Mouse (Mus musculus) CH12.LX (cell line): ENCODE data around the gene Smug1. TPM values are rescaled to one million over a fixed set of nuclear protein-coding genes. Genes with fewer than 3 reads are reported as not detected.

Experiments
- DNase-seq: peaks from one replicate; pipeline ENCODE4 v3.0.0-alpha.2; 2013; ENCODE audit errors: extremely low read depth
- H3K27ac ChIP-seq: 2 replicates; pipeline ENCODE4 v1.5.1; 2012; ENCODE audit warnings: low read depth, mild to moderate bottlenecking, control low read depth, moderate library complexity; ENCODE audit not compliant: insufficient read depth
- H3K27me3 ChIP-seq: replicated peaks from 2 replicates; pipeline ENCODE3; 2012; ENCODE audit warnings: inconsistent platforms
- H3K36me3 ChIP-seq, 2 experiments: replicated peaks in 1 of 2; 2 replicates each; pipeline versions ENCODE3 to v1.6.1; 2012; ENCODE audit warnings: inconsistent platforms in 1 of 2, low read length in 1 of 2, mild to moderate bottlenecking in 1 of 2, mixed read lengths in 1 of 2, moderate library complexity in 1 of 2; ENCODE audit not compliant: control insufficient read depth in 1 of 2, insufficient read depth in 1 of 2
- H3K4me1 ChIP-seq, 2 experiments: 2 replicates each; pipeline ENCODE4 v1.6.1; 2012; ENCODE audit warnings: inconsistent platforms in 1 of 2, moderate library complexity in 1 of 2; ENCODE audit not compliant: insufficient read depth in 2 of 2, control insufficient read depth in 1 of 2
- H3K4me2 ChIP-seq: 2 replicates; pipeline ENCODE4 v1.6.1; 2012; ENCODE audit warnings: low read depth, mild to moderate bottlenecking, control low read depth; ENCODE audit not compliant: poor library complexity, insufficient read depth, severe bottlenecking
- H3K4me3 ChIP-seq, 3 experiments: fragments of 150-350 bp in 1 of 3; sonication (generic) in 1 of 3; replicated peaks in 1 of 3; 2 replicates each; pipeline versions ENCODE3 to v1.5.1; 2011 to 2012; ENCODE audit warnings: low read depth in 2 of 3, low read length in 2 of 3, mild to moderate bottlenecking in 2 of 3, moderate library complexity in 2 of 3, control low read depth in 1 of 3, improper control_type of control experiment in 1 of 3, inconsistent platforms in 1 of 3, mixed read lengths in 1 of 3; ENCODE audit not compliant: poor library complexity in 1 of 3
- H3K79me2 ChIP-seq: replicated peaks from 2 replicates; pipeline ENCODE4 v1.6.1; 2012; ENCODE audit warnings: mild to moderate bottlenecking, moderate library complexity; ENCODE audit not compliant: control insufficient read depth, poor library complexity, insufficient read depth, severe bottlenecking; ENCODE audit errors: extremely low read depth
- H3K9ac ChIP-seq: 2 replicates; pipeline ENCODE4 v1.6.1; 2012; ENCODE audit warnings: low read depth, mild to moderate bottlenecking, control low read depth, moderate library complexity; ENCODE audit not compliant: insufficient read depth
- H3K9me3 ChIP-seq: replicated peaks from 2 replicates; pipeline ENCODE3; 2012; ENCODE audit warnings: low read length, inconsistent platforms, mixed read lengths
- CHD1 ChIP-seq: IDR thresholded peaks from 2 replicates; pipeline ENCODE4 v1.6.1; 2012; ENCODE audit warnings: low read depth, low read length, improper control_type of control experiment, inconsistent platforms
- E2F4 ChIP-seq: IDR thresholded peaks from 2 replicates; pipeline ENCODE4 v1.6.1; 2011; ENCODE audit warnings: low read depth, low read length, improper control_type of control experiment; ENCODE audit not compliant: insufficient replicate concordance
- ELF1 ChIP-seq: IDR thresholded peaks from 2 replicates; pipeline ENCODE4 v1.6.1; 2014; ENCODE audit warnings: low read depth, mild to moderate bottlenecking, inconsistent platforms, low read length, improper control_type of control experiment
- EP300 ChIP-seq: IDR thresholded peaks from 2 replicates; pipeline ENCODE4 v1.6.1; 2011; ENCODE audit warnings: low read length, improper control_type of control experiment
- HCFC1 ChIP-seq: IDR thresholded peaks from 2 replicates; pipeline ENCODE4 v1.6.1; 2012; ENCODE audit warnings: low read depth, mild to moderate bottlenecking, inconsistent platforms, low read length, improper control_type of control experiment
- IRF4 ChIP-seq: IDR thresholded peaks from 2 replicates; pipeline ENCODE4 v1.6.1; 2014; ENCODE audit warnings: low read depth, mild to moderate bottlenecking, inconsistent platforms, low read length, improper control_type of control experiment
- JUN ChIP-seq: IDR thresholded peaks from 2 replicates; pipeline ENCODE4 v1.6.1; 2011; ENCODE audit warnings: low read depth, mild to moderate bottlenecking, low read length, improper control_type of control experiment, moderate library complexity; ENCODE audit not compliant: insufficient read depth
- MAFK ChIP-seq: IDR thresholded peaks from 2 replicates; pipeline ENCODE4 v1.6.1; 2011; ENCODE audit warnings: low read length, improper control_type of control experiment; ENCODE audit not compliant: insufficient replicate concordance
- MYC ChIP-seq: IDR thresholded peaks from 2 replicates; pipeline ENCODE4 v1.6.1; 2011; ENCODE audit warnings: low read depth, mild to moderate bottlenecking, improper control_type of control experiment, low read length
- NELFE ChIP-seq: IDR thresholded peaks from 2 replicates; pipeline ENCODE4 v1.6.1; 2011; ENCODE audit warnings: low read depth, low read length, improper control_type of control experiment
- POLR2AphosphoS2 ChIP-seq: IDR thresholded peaks from 2 replicates; pipeline ENCODE4 v1.6.1; 2011; ENCODE audit warnings: low read depth, low read length, improper control_type of control experiment
- RCOR1 ChIP-seq: conservative IDR thresholded peaks from 2 replicates; pipeline ENCODE4 v1.6.1; 2012; ENCODE audit warnings: low read depth, mild to moderate bottlenecking, inconsistent platforms, low read length, improper control_type of control experiment
- TBP ChIP-seq: conservative IDR thresholded peaks from 2 replicates; pipeline ENCODE4 v1.6.1; 2011; ENCODE audit warnings: low read depth, low read length, improper control_type of control experiment
- TCF12 ChIP-seq: IDR thresholded peaks from 2 replicates; pipeline ENCODE4 v1.6.1; 2014; ENCODE audit warnings: low read depth, mild to moderate bottlenecking, inconsistent platforms, low read length, improper control_type of control experiment
- UBTF ChIP-seq: IDR thresholded peaks from 2 replicates; pipeline ENCODE4 v1.6.1; 2012; ENCODE audit warnings: low read depth, mild to moderate bottlenecking, inconsistent platforms, low read length, improper control_type of control experiment, moderate library complexity
- USF1 ChIP-seq: IDR thresholded peaks from 2 replicates; pipeline ENCODE4 v1.6.1; 2014; ENCODE audit warnings: low read depth, mild to moderate bottlenecking, inconsistent platforms, low read length, improper control_type of control experiment
- ZKSCAN1 ChIP-seq: IDR thresholded peaks from 2 replicates; pipeline ENCODE4 v1.6.1; 2012; ENCODE audit warnings: low read depth, inconsistent platforms, low read length, improper control_type of control experiment, borderline replicate concordance
- ZMIZ1 ChIP-seq: IDR thresholded peaks from 2 replicates; pipeline ENCODE4 v1.6.1; 2012; ENCODE audit warnings: low read depth, mild to moderate bottlenecking, inconsistent platforms, low read length, improper control_type of control experiment
- dilution Hi-C: fragments of 300-500 bp; cut with MboI; formaldehyde crosslinking; loops from 2 replicates; pipeline ENCODE4 v1.14.3; 2020; ENCODE audit warnings: low sequenced_read_pairs; ENCODE audit not compliant: extremely low pct_unique_long_range_greater_than_20kb, extremely low pct_ligation_motif_present
- in situ Hi-C: fragments of 300-500 bp; cut with MboI; formaldehyde crosslinking; loops from 3 replicates; pipeline ENCODE4 v1.14.3; 2019; ENCODE audit warnings: low sequenced_read_pairs, low pct_ligation_motif_present, low pct_unique_long_range_greater_than_20kb, mixed read lengths
- polyA plus RNA-seq: library from polyadenylated mRNA; unstranded; fragments of >175 nt; gene quantifications from 2 replicates; pipeline ENCODE4 v1.2.1, GENCODE M21; 2012; ENCODE audit warnings: low read depth; ENCODE audit not compliant: insufficient read length
- total RNA-seq, 2 experiments: library from RNA; depleted of rRNA; stranded (reverse); fragments of 300-350 nt in 1 of 2; fragments of >200 nt in 1 of 2; gene quantifications; 2 replicates each; pipeline ENCODE4 v1.2.3; 2012 to 2014

Smug1 gene
- total and polyA plus RNA-seq, 3 experiments, result 6.1 to 9.8 (median 7.8) TPM

DNA sequence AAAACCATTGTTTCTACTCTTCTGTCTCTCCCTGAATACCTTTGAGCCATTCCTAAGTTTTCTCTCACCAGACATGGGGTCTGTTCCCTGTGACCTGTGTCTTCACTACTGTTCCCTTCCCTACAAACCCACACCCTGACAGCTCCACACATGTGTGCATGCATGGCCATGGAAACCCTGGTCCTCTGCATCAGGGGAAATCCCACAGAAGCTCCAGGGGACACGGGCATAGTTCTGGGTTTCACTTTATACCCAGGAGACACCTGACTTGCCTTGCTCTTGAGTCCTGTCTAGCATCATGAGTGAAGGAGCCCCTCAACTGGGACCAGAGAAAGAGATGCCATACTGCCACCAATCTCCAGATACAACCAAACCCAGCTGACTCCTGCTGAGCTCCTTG is 42.6 kb downstream of the Smug1 start (continued):
- TF ChIP-seq CHD1, result no peak
- no peak for TF ChIP-seq UBTF
- TF ChIP-seq JUN, result no peak
- no peak for TF ChIP-seq USF1
- TF ChIP-seq POLR2AphosphoS2, result no peak
- TF ChIP-seq ZKSCAN1, result no peak

DNA sequence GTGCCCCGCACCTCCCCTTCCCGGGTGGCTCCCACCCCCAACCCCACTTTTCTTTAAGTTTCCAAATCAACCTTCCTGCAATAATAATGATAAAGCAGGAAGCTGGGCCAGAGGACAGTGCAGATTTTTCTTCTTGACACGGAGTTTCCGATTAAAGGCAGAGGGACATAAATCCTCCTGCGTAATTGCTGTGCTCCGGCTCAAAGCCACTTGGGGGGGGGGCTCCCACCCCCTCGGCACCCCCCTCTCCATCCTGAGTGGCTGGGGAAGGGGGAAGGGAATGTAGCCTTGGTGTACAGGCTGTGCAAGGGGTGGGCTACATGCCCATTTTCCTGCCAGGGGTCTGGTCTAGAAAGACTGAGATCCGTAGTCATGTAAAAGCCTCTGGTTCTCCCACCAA is 43.5 kb downstream of the Smug1 start:
- H3K36me3 ChIP-seq, result no peaks in the 10 kb centered on the region
- H3K9ac ChIP-seq, result no peak overlapping the region
- H3K9me3 ChIP-seq, result peaks cover 3% of the 10 kb centered on the region
- TF ChIP-seq UBTF (no peak), MAFK (no peak), RCOR1 (no peak), ZMIZ1 (no peak), ELF1 (no peak), IRF4 (no peak), TCF12 (no peak), ZKSCAN1 (no peak), MYC (no peak), HCFC1 (no peak)
- H3K79me2 ChIP-seq, result no peaks in the 10 kb centered on the region
- in situ Hi-C loops, result no loop called here
- dilution Hi-C loops, result no loop called here
- H3K4me3 ChIP-seq, result no peak overlapping the region
- DNase-seq, result no peak
- H3K4me1 ChIP-seq, result peaks cover 16 to 56% of the 10 kb centered on the region in 2 experiments
- H3K27ac ChIP-seq, result no peak overlapping the region
- H3K27me3 ChIP-seq, result peaks cover 4% of the 10 kb centered on the region
- H3K4me2 ChIP-seq, result no peak overlapping the region

DNA sequence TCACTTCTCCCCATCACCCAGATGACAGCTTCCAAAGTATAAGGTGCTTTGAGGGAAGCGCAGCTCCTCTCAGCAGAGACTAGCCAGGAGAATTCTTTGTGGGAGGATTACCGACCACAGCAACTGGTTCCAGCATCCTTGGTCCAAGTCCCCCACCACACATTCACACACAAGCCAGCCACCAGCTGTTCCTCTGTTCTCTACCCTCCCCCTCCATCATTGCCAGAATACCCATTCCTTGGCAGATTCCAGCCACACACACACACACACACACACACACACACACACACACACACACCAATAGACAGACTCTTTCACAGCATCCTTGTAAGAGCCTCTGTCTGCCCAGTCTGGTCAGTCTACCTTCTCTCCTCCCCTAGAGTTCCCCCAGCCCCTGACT is 44.5 kb downstream of the Smug1 start:
- no peaks in the 10 kb centered on the region for H3K79me2 ChIP-seq
- H3K36me3 ChIP-seq, result no peaks in the 10 kb centered on the region
- H3K9me3 ChIP-seq, result peaks cover 3% of the 10 kb centered on the region
- H3K4me3 ChIP-seq, result no peak overlapping the region
- no peak overlapping the region for H3K27ac ChIP-seq
- no peak for TF ChIP-seq TBP
- no peak for TF ChIP-seq EP300
- no peak for TF ChIP-seq E2F4
- TF ChIP-seq NELFE, result no peak
- no peak for TF ChIP-seq ZMIZ1
- no peak for TF ChIP-seq HCFC1
- TF ChIP-seq, all 38 proteins: peak for 0
- no peak for DNase-seq
- dilution Hi-C loops (no loop called here), in situ Hi-C loops (no loop called here)
- H3K4me2 ChIP-seq, result no peak overlapping the region
- peaks cover 16 to 59% of the 10 kb centered on the region in 2 experiments for H3K4me1 ChIP-seq
- H3K27me3 ChIP-seq, result peaks cover 7% of the 10 kb centered on the region
- H3K9ac ChIP-seq, result no peak overlapping the region
